Mouse (Mus musculus): ENCODE results near the gene Ktn1. TPM values are rescaled to one million over a fixed set of nuclear protein-coding genes. Genes with fewer than 3 reads are reported as not detected.
A peak's percentile ranks its signal among the peaks of the same experiment; 100 is the strongest.

Gene Ktn1
- polyA plus RNA-seq, 1 experiment from 2014 or later = 111 TPM

GRCm38 (mm10) chr14:47634846-47635245 is 13.4 kb upstream of the Ktn1 start:
- Histone ChIP-seq H3K4me3 (ENCODE audit: low read depth, low read length) (no peak overlapping the region), H3K4me2 (no peak overlapping the region), H3K9ac (ENCODE audit: low read length) (no peak overlapping the region), H3K27ac (ENCODE audit: low read depth, low read length) (no peak overlapping the region), H3K9me3 (ENCODE audit: control insufficient read depth, low read length) (no peaks in the 10 kb centered on the region), H3K27me3 (ENCODE audit: control insufficient read depth, insufficient read depth, low read length) (no peaks in the 10 kb centered on the region), H3K4me1 (ENCODE audit: control insufficient read depth, insufficient read depth, low read length) (no peaks in the 10 kb centered on the region), H3K36me3 (ENCODE audit: control insufficient read depth, insufficient read depth, low read length) (no peaks in the 10 kb centered on the region)
- 71% methylated on average over 7 of the region's 7 CpGs for WGBS
- DNase-seq (ENCODE audit: low spot score, missing footprints) (no peak), ATAC-seq (ENCODE audit: low FRiP score) (no peak)

- no peak for DNase-seq (ENCODE audit: low spot score, missing footprints)
- Histone ChIP-seq H3K27me3 (ENCODE audit: control insufficient read depth, insufficient read depth, low read length) (no peaks in the 10 kb centered on the region), H3K4me1 (ENCODE audit: control insufficient read depth, insufficient read depth, low read length) (no peaks in the 10 kb centered on the region), H3K4me3 (ENCODE audit: low read depth, low read length) (no peak overlapping the region), H3K9ac (ENCODE audit: low read length) (no peak overlapping the region), H3K36me3 (ENCODE audit: control insufficient read depth, insufficient read depth, low read length) (no peaks in the 10 kb centered on the region), H3K4me2 (no peak overlapping the region), H3K9me3 (ENCODE audit: control insufficient read depth, low read length) (no peaks in the 10 kb centered on the region), H3K27ac (ENCODE audit: low read depth, low read length) (no peak overlapping the region)
- WGBS = 81% methylated on average over 4 of the region's 4 CpGs
- no peak for ATAC-seq (ENCODE audit: low FRiP score)
Measured at GRCm38 (mm10) chr14:47638316-47638895, 9.8 kb upstream of the Ktn1 start.

GRCm38 (mm10) chr14:47645620-47646019 is 2.6 kb upstream of the Ktn1 start:
- no peak for ATAC-seq (ENCODE audit: low FRiP score)
- H3K36me3 ChIP-seq (ENCODE audit: control insufficient read depth, insufficient read depth, low read length) = no peaks in the 10 kb centered on the region

GRCm38 (mm10) chr14:47646246-47646645 is 2.0 kb upstream of the Ktn1 start:
- Histone ChIP-seq H3K27ac (ENCODE audit: low read depth, low read length) (no peak overlapping the region), H3K4me1 (ENCODE audit: control insufficient read depth, insufficient read depth, low read length) (peaks cover 11% of the 10 kb centered on the region), H3K36me3 (ENCODE audit: control insufficient read depth, insufficient read depth, low read length) (no peaks in the 10 kb centered on the region), H3K4me2 (no peak overlapping the region), H3K9me3 (ENCODE audit: control insufficient read depth, low read length) (no peaks in the 10 kb centered on the region), H3K9ac (ENCODE audit: low read length) (no peak overlapping the region), H3K4me3 (ENCODE audit: low read depth, low read length) (no peak overlapping the region), H3K27me3 (ENCODE audit: control insufficient read depth, insufficient read depth, low read length) (no peaks in the 10 kb centered on the region)
- DNase-seq (ENCODE audit: low spot score, missing footprints) = no peak
- WGBS = 55% methylated on average over 5 of the region's 5 CpGs
- ATAC-seq (ENCODE audit: low FRiP score) = no peak

More at GRCm38 (mm10) chr14:47645620-47646019, 2.6 kb upstream of the Ktn1 start:
- H3K4me1 ChIP-seq (ENCODE audit: control insufficient read depth, insufficient read depth, low read length) = peaks cover 8% of the 10 kb centered on the region
- no peaks in the 10 kb centered on the region for H3K9me3 ChIP-seq (ENCODE audit: control insufficient read depth, low read length)
- no peaks in the 10 kb centered on the region for H3K27me3 ChIP-seq (ENCODE audit: control insufficient read depth, insufficient read depth, low read length)
- no peak overlapping the region for H3K27ac ChIP-seq (ENCODE audit: low read depth, low read length)
- no peak overlapping the region for H3K4me2 ChIP-seq
- no peak for DNase-seq (ENCODE audit: low spot score, missing footprints)
- WGBS = 58% methylated on average over 7 of the region's 7 CpGs
- no peak overlapping the region for H3K9ac ChIP-seq (ENCODE audit: low read length)
- no peak overlapping the region for H3K4me3 ChIP-seq (ENCODE audit: low read depth, low read length)

GRCm38 (mm10) chr14:47646696-47647516 is 1.3 kb upstream of the Ktn1 start:
- ATAC-seq (ENCODE audit: low FRiP score) = no peak

GRCm38 (mm10) chr14:47648706-47649630 is 720 bp downstream of the Ktn1 start:
- peak overlapping the region; percentile 96 for H3K4me3 ChIP-seq (ENCODE audit: low read depth, low read length)
- DNase-seq (ENCODE audit: low spot score, missing footprints) = peak; percentile 98
- no peaks in the 10 kb centered on the region for H3K36me3 ChIP-seq (ENCODE audit: control insufficient read depth, insufficient read depth, low read length)
- H3K9me3 ChIP-seq (ENCODE audit: control insufficient read depth, low read length) = no peaks in the 10 kb centered on the region
- H3K9ac ChIP-seq (ENCODE audit: low read length) = peak overlapping the region; percentile 97
- peak overlapping the region; percentile 93 for H3K27ac ChIP-seq (ENCODE audit: low read depth, low read length)
- WGBS = under 1% methylated on average over 73 of the region's 82 CpGs
- H3K4me1 ChIP-seq (ENCODE audit: control insufficient read depth, insufficient read depth, low read length) = peaks cover 11% of the 10 kb centered on the region
- H3K4me2 ChIP-seq = peak overlapping the region; percentile 78
- no peaks in the 10 kb centered on the region for H3K27me3 ChIP-seq (ENCODE audit: control insufficient read depth, insufficient read depth, low read length)
- peak; percentile 96 for ATAC-seq (ENCODE audit: low FRiP score)

More at GRCm38 (mm10) chr14:47646696-47647516, 1.3 kb upstream of the Ktn1 start:
- no peaks in the 10 kb centered on the region for H3K36me3 ChIP-seq (ENCODE audit: control insufficient read depth, insufficient read depth, low read length)
- H3K4me2 ChIP-seq = no peak overlapping the region
- H3K9me3 ChIP-seq (ENCODE audit: control insufficient read depth, low read length) = no peaks in the 10 kb centered on the region
- DNase-seq (ENCODE audit: low spot score, missing footprints) = no peak
- peaks cover 11% of the 10 kb centered on the region for H3K4me1 ChIP-seq (ENCODE audit: control insufficient read depth, insufficient read depth, low read length)
- no peak overlapping the region for H3K4me3 ChIP-seq (ENCODE audit: low read depth, low read length)
- WGBS = 72% methylated on average over 9 of the region's 9 CpGs
- no peak overlapping the region for H3K27ac ChIP-seq (ENCODE audit: low read depth, low read length)
- no peaks in the 10 kb centered on the region for H3K27me3 ChIP-seq (ENCODE audit: control insufficient read depth, insufficient read depth, low read length)
- H3K9ac ChIP-seq (ENCODE audit: low read length) = no peak overlapping the region

- Histone ChIP-seq H3K36me3 (ENCODE audit: control insufficient read depth, insufficient read depth, low read length) (no peaks in the 10 kb centered on the region), H3K4me2 (peak overlapping the region; percentile 78), H3K4me3 (ENCODE audit: low read depth, low read length) (peak overlapping the region; percentile 96), H3K9me3 (ENCODE audit: control insufficient read depth, low read length) (no peaks in the 10 kb centered on the region), H3K27me3 (ENCODE audit: control insufficient read depth, insufficient read depth, low read length) (no peaks in the 10 kb centered on the region), H3K27ac (ENCODE audit: low read depth, low read length) (peak overlapping the region; percentile 93), H3K9ac (ENCODE audit: low read length) (peak overlapping the region; percentile 97), H3K4me1 (ENCODE audit: control insufficient read depth, insufficient read depth, low read length) (peaks cover 11% of the 10 kb centered on the region)
- under 1% methylated on average over 46 of the region's 46 CpGs for WGBS
- DNase-seq (ENCODE audit: low spot score, missing footprints) (peak; percentile 97), ATAC-seq (ENCODE audit: low FRiP score) (peak; percentile 89)
Measured at GRCm38 (mm10) chr14:47649631-47650337, 1.5 kb downstream of the Ktn1 start.

- DNase-seq (ENCODE audit: low spot score, missing footprints) (no peak), ATAC-seq (ENCODE audit: low FRiP score) (no peak)
- Histone ChIP-seq H3K4me3 (ENCODE audit: low read depth, low read length) (peak overlapping the region; percentile 96), H3K9me3 (ENCODE audit: control insufficient read depth, low read length) (no peaks in the 10 kb centered on the region), H3K27ac (ENCODE audit: low read depth, low read length) (0 out of 2 replicates have a peak overlapping the region, but pooled peaks have one; percentile 93), H3K9ac (ENCODE audit: low read length) (peak overlapping the region; percentile 97), H3K36me3 (ENCODE audit: control insufficient read depth, insufficient read depth, low read length) (no peaks in the 10 kb centered on the region), H3K4me1 (ENCODE audit: control insufficient read depth, insufficient read depth, low read length) (peaks cover 11% of the 10 kb centered on the region), H3K4me2 (peak overlapping the region; percentile 78), H3K27me3 (ENCODE audit: control insufficient read depth, insufficient read depth, low read length) (no peaks in the 10 kb centered on the region)
- WGBS = 20% methylated on average over 6 of the region's 6 CpGs
Measured at GRCm38 (mm10) chr14:47650338-47650720, 2.1 kb downstream of the Ktn1 start.
